Mouse (Mus musculus) cerebellum, adult 2 months (tissue): Measurements from ENCODE around the gene Slc9a3. TPM values are rescaled to one million over a fixed set of nuclear protein-coding genes. Genes with fewer than 3 reads are reported as not detected.
A peak's percentile ranks its signal among the peaks of the same experiment; 100 is the strongest.

ENCODE experiments used
- DNase-seq, 2 experiments: peaks; one replicate each; pipeline ENCODE4 v3.0.0; 2021
- H3K27ac ChIP-seq: fragments of 200-500 bp; 2 replicates; pipeline ENCODE4 v1.5.1; 2012; ENCODE audit warnings: low read length, control low read depth, inconsistent platforms; ENCODE audit not compliant: insufficient read depth
- H3K27me3 ChIP-seq: fragments of 200-500 bp; 2 replicates; pipeline ENCODE4 v1.6.1; 2012; ENCODE audit warnings: inconsistent platforms, mild to moderate bottlenecking, low read length, moderate library complexity; ENCODE audit not compliant: control insufficient read depth, insufficient read depth
- H3K4me1 ChIP-seq: fragments of 200-500 bp; 2 replicates; pipeline ENCODE4 v1.6.1; 2011; ENCODE audit warnings: low read length; ENCODE audit not compliant: control insufficient read depth, insufficient read depth
- H3K4me3 ChIP-seq: fragments of 200-500 bp; replicated peaks from 2 replicates; pipeline ENCODE3; 2011; ENCODE audit warnings: mild to moderate bottlenecking, low read depth, low read length, control low read depth; ENCODE audit not compliant: insufficient read depth
- CTCF ChIP-seq: fragments of 200-500 bp; IDR thresholded peaks from 2 replicates; pipeline ENCODE4 v1.5.1; 2011; ENCODE audit warnings: low read depth, mild to moderate bottlenecking, control low read depth, low read length, moderate library complexity, borderline replicate concordance; ENCODE audit not compliant: insufficient read depth
- POLR2A ChIP-seq: fragments of 200-500 bp; IDR thresholded peaks from 2 replicates; pipeline ENCODE4 v1.6.1; 2011; ENCODE audit warnings: low read length, control low read depth, borderline replicate concordance; ENCODE audit not compliant: insufficient read depth
- WGBS: fragments of 180-500 bp; shearing (Covaris S2); methylation state at CpG from one replicate; pipeline ENCODE4 v1.1.7; 2018; 5-methylcytosine and 5-hydroxymethylcytosine counted together
- polyA plus RNA-seq: library from polyadenylated mRNA; depleted of rRNA; stranded (reverse); fragments of >200 nt; gene quantifications from 2 replicates; pipeline ENCODE4 v1.2.3, GENCODE M21; 2012

Gene Slc9a3
- polyA plus RNA-seq, 1 experiment: 7.4 TPM

DNA sequence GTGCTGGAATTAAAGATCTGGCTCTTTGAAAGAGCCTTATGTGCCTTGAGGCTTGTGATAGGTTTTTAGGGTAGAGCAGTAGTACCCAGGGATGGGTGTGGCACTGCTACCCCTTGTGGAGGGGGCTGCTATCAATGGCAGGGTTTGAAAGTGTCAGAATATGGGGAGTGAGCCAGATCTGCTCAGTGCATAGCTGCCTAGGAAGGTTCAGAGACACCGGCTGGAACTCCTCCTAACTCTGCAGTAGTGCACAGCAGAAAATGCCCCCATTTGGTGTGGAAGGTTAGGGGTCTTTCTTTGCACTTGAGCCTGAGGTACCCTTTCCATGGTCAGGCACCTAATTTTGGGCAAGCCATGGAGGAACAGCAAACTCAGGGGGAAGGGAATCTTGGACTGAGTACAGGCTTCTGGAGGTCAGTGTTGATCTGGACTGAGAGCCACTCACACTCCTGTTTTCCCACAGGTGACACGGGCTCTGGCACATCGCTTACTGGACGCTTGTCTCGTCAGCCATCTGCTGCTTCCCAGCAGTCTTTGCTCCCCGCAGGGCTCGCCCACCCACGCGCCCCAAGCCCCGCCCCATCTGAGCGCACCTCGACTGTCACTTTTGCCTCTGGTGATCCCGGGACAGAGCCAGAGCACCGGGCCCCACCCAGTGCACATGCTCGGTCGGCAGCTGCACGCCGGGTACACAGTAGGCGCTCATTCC, 45.2 kb downstream of the Slc9a3 start:
- DNase-seq: peak; percentile 33 to 48
- no peak for TF ChIP-seq POLR2A
- TF ChIP-seq CTCF: no peak
- H3K4me3 ChIP-seq: peak overlapping the region; percentile 20
- no peak overlapping the region for H3K27ac ChIP-seq
- no peaks in the 10 kb centered on the region for H3K27me3 ChIP-seq
- 4% methylated on average over 19 of the region's 19 CpGs for WGBS
- no peaks in the 10 kb centered on the region for H3K4me1 ChIP-seq

DNA sequence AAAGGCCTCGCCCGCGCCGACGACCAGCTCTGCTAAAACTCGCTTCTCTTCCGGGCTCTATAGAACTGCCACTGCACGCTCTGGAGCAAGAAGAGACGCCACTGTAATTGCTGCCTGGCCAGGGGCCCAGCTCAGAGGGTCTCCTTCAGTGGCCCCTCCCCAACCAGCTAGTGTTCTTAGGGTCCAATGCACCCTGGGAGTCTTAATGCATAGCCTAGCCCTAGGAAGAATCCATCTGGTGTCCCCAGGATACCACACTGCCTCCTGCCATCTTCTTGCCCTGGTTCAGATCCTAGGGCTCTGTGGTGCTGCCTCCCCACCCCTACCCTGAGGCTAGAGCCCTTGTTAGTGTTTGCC, 45.8 kb downstream of the Slc9a3 start:
- TF ChIP-seq CTCF (no peak), POLR2A (no peak)
- Histone ChIP-seq H3K4me1 (no peaks in the 10 kb centered on the region), H3K27ac (no peak overlapping the region), H3K27me3 (no peaks in the 10 kb centered on the region), H3K4me3 (no peak overlapping the region)
- 6% methylated on average over 9 of the region's 9 CpGs for WGBS
- DNase-seq: no peak

GRCm38 (mm10) chr13:74167492-74167891, 46.2 kb downstream of the Slc9a3 start:
- no peak for TF ChIP-seq POLR2A
- TF ChIP-seq CTCF: no peak
- DNase-seq: no peak
- WGBS: 90% methylated on average over 2 of the region's 2 CpGs
- no peaks in the 10 kb centered on the region for H3K27me3 ChIP-seq
- H3K4me1 ChIP-seq: no peaks in the 10 kb centered on the region
- no peak overlapping the region for H3K27ac ChIP-seq
- H3K4me3 ChIP-seq: no peak overlapping the region

- Histone ChIP-seq H3K4me1 (no peaks in the 10 kb centered on the region), H3K27ac (no peak overlapping the region), H3K27me3 (no peaks in the 10 kb centered on the region), H3K4me3 (no peak overlapping the region)
- TF ChIP-seq POLR2A: no peak
- TF ChIP-seq CTCF: no peak
- WGBS: 85% methylated on average over 10 of the region's 10 CpGs
- DNase-seq: no peak
Measured at GRCm38 (mm10) chr13:74169446-74170164, 48.3 kb downstream of the Slc9a3 start.

DNA sequence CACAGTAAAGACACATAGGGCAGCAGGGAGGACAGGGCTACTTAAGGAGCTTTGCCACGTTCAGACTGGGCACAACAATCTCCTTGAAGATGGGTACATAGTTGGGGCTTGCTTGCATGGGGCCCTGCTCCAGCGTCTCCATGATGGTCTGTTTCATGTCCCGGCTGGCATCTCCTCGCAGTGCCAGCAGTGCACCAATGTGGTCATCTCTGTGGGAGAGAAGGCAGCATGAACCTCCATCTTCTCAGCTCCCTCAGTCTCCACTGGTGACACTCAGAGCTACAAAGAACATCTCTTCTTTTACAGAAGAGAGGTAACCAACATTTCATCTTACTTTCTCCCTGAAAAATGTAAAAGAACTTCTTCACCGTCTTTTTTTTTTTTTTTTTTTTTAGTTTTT, 50.8 kb downstream of the Slc9a3 start:
- 91% methylated on average over 5 of the region's 5 CpGs for WGBS
- no peak for DNase-seq
- TF ChIP-seq POLR2A: no peak
- no peak for TF ChIP-seq CTCF
- Histone ChIP-seq H3K4me1 (no peaks in the 10 kb centered on the region), H3K27me3 (no peaks in the 10 kb centered on the region), H3K27ac (no peak overlapping the region), H3K4me3 (no peak overlapping the region)

DNA sequence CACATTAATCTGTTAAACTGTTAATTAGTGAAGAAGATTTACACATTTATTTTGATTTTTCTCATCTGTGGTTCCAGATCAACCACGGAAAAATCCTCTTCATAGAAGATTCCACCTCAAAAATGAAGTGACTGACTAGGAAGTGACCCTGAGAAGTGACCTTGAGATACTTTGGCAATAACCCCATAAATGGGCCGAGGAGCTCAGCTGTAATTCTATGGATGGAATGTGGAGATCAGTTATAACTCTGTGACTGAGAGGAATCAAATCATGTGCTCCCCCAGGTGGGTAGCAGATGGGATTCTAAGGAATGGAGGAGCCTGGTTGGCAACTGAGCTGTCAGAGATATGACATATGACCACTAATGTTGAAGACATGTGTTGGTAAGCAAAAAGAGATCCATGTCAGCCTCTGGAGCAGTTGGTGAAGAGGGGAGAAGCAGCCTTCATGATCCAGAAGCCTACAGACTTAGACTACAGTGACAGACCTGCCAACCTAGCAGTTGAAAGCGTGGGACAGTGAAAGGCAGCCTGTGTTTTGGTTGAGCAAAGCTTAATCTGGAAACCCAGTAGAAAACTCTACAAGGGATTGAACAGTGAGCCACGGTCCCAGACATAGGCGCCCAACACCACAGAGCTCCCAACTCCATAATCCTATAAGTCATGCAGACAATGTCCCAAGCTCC, 61.9 kb downstream of the Slc9a3 start:
- no peaks in the 10 kb centered on the region for H3K4me1 ChIP-seq
- no peak overlapping the region for H3K27ac ChIP-seq
- 88% methylated on average over 5 of the region's 5 CpGs for WGBS
- TF ChIP-seq CTCF (no peak), POLR2A (no peak)
- no peak for DNase-seq
- no peak overlapping the region for H3K4me3 ChIP-seq
- no peaks in the 10 kb centered on the region for H3K27me3 ChIP-seq

DNA sequence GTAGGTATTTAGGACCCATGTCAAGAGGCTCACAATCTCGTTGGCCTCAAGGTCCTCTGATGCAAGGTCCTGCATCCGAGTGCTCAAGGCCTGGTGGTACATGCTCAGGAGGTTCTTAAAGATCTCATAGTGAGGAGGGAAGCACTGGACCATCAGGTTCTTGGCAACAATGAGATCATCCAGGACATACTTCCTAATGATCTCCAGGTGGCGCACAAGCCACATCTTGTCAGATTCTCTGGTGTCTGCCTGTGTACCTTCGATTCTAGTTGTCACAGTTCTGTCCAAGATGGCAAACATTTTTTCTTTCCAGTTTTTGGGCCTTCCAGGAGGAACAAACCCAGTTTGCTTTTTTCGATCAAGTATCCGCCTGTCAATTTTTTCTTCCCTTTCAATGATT, 71.4 kb downstream of the Slc9a3 start:
- TF ChIP-seq POLR2A (no peak), CTCF (peak; percentile 31; the same call in 1 of the 2 replicates)
- 77% methylated on average over 6 of the region's 6 CpGs for WGBS
- DNase-seq: peak in 1 of 2 experiments; percentile 18
- no peak overlapping the region for H3K27ac ChIP-seq
- no peaks in the 10 kb centered on the region for H3K27me3 ChIP-seq
- H3K4me1 ChIP-seq: no peaks in the 10 kb centered on the region
- no peak overlapping the region for H3K4me3 ChIP-seq
